Mouse (Mus musculus): ENCODE measurements around the gene Me3.
A peak's percentile ranks its signal among the peaks of the same experiment; 100 is the strongest.

The Me3 gene

GRCm38 (mm10) chr7:89667570-89667969, 35.4 kb downstream of the Me3 start:
- DNase-seq, result no peak

- peak; percentile 33 for DNase-seq
Measured at GRCm38 (mm10) chr7:89669461-89669860, 37.3 kb downstream of the Me3 start.

GRCm38 (mm10) chr7:89671104-89671831, 39.1 kb downstream of the Me3 start:
- peak; percentile 10 for DNase-seq

GRCm38 (mm10) chr7:89676176-89676575, 44.0 kb downstream of the Me3 start:
- DNase-seq, result peak; percentile 33

- no peak for DNase-seq
Measured at GRCm38 (mm10) chr7:89677850-89678249, 45.7 kb downstream of the Me3 start.

GRCm38 (mm10) chr7:89678719-89679118, 46.5 kb downstream of the Me3 start:
- DNase-seq, result no peak

- no peak for DNase-seq
Measured at GRCm38 (mm10) chr7:89679139-89679538, 46.9 kb downstream of the Me3 start.

GRCm38 (mm10) chr7:89679621-89680140, 47.5 kb downstream of the Me3 start:
- no peak for DNase-seq

- no peak for DNase-seq
Measured at GRCm38 (mm10) chr7:89680891-89681290, 48.7 kb downstream of the Me3 start.

GRCm38 (mm10) chr7:89681666-89682470, 49.7 kb downstream of the Me3 start:
- no peak for DNase-seq

GRCm38 (mm10) chr7:89698186-89698585, 66.0 kb downstream of the Me3 start:
- peak; percentile 71 for DNase-seq

- peak; percentile 28 for DNase-seq
Measured at GRCm38 (mm10) chr7:89699668-89700350, 67.6 kb downstream of the Me3 start.

GRCm38 (mm10) chr7:89700511-89700910, 68.3 kb downstream of the Me3 start:
- DNase-seq, result no peak

- peak; percentile 50 for DNase-seq
Measured at GRCm38 (mm10) chr7:89710776-89711175, 78.6 kb downstream of the Me3 start.

- DNase-seq, result no peak
Measured at GRCm38 (mm10) chr7:89713059-89713458, 80.9 kb downstream of the Me3 start.

- DNase-seq, result no peak
Measured at GRCm38 (mm10) chr7:89716226-89716625, 84.0 kb downstream of the Me3 start.

GRCm38 (mm10) chr7:89717521-89717920, 85.3 kb downstream of the Me3 start:
- no peak for DNase-seq

GRCm38 (mm10) chr7:89718264-89718663, 86.1 kb downstream of the Me3 start:
- DNase-seq, result no peak

- DNase-seq, result no peak
Measured at GRCm38 (mm10) chr7:89720256-89720655, 88.1 kb downstream of the Me3 start.

- no peak for DNase-seq
Measured at GRCm38 (mm10) chr7:89726712-89727111, 94.5 kb downstream of the Me3 start.

- no peak for DNase-seq
Measured at GRCm38 (mm10) chr7:89727615-89728014, 95.4 kb downstream of the Me3 start.

GRCm38 (mm10) chr7:89728393-89728792, 96.2 kb downstream of the Me3 start:
- DNase-seq, result peak; percentile 41

- DNase-seq, result peak; percentile 8
Measured at GRCm38 (mm10) chr7:89730514-89730913, 98.3 kb downstream of the Me3 start.

Measured in lung, postnatal 36 days (tissue).